Mouse (Mus musculus): ENCODE data around the gene Ankrd44.

DNA sequence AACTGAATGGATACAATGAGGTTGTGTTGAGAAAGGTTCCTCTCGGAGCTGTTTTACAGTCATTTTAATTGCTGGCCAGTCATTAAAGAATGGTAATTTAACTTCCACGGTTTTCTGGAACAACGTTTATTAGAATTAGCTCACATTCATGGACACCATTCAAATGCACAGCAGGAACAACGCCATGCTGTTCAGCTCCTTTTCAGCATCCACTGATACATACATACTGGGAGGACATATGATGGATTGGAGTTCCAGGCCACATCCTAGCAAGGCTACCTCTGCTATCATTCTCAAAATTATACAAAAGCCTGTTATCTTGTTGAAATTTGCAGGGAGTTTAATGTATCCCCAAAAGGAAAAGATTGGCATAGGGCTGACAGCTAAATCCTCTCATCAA is 261.1 kb downstream of the Ankrd44 start:
- TF ChIP-seq EP300 (IDR thresholded peaks at IDR 0.05; ENCODE audit: insufficient read depth, low read depth, low read length): no peak
- TF ChIP-seq CTCF (IDR thresholded peaks at IDR 0.05): no peak

Data from heart, adult 2 months (tissue).